8 mouse cellular contexts compared by ENCODE assay signal in genomic region chr11:69603516-69603915, GRCm38 (mm10). TPM values are rescaled to one million over a fixed set of nuclear protein-coding genes. Genes with fewer than 3 reads are reported as not detected.
DNase-seq lines count a peak whose midpoint lies in the region; ATAC-seq and TF ChIP-seq lines count a peak whose summit lies in the region.
"Had no signal": no experiment of that assay in that cellular context is flagged by ENCODE, and none has a peak within 500 bp of the region (broad histone marks: within the 10 kb centered on the region; RNA-seq: fewer than 3 reads in every experiment).

No protein-coding gene starts in this region.

- no peak for DNase-seq in left cerebral cortex, adult 2 months (ENCODE audit: extremely low spot score in 1 of 2, low spot score in 2 of 2)
- no peak for DNase-seq in left cerebral cortex, postnatal 14 days (ENCODE audit: low spot score in 2 of 2)
- DNase-seq in heart, adult 9 months (ENCODE audit: low spot score in 2 of 2): peak; percentile 48 to 72
- no peak for DNase-seq in hindbrain, embryonic 14.5 days (ENCODE audit: low spot score)
- DNase-seq in yolk sac, embryonic 10.5 days (ENCODE audit: low spot score): no peak
- no peak for DNase-seq in cerebellum, adult 9-11 months

- H3K4me1 ChIP-seq in hindbrain, embryonic 14.5 days (replicated peaks; ENCODE audit: control insufficient read depth, insufficient read depth, low read length): peaks cover 15% of the 10 kb centered on the region
- H3K4me1 ChIP-seq in midbrain, embryonic 15.5 days: peaks cover 39% of the 10 kb centered on the region

- peak overlapping the region; percentile 95; the same call in 1 of the 2 replicates for H3K27ac ChIP-seq in left cerebral cortex, adult 2 months
- no peak overlapping the region for H3K27ac ChIP-seq in hindbrain, embryonic 14.5 days
- H3K27ac ChIP-seq in midbrain, embryonic 15.5 days: no peak overlapping the region
- H3K27ac ChIP-seq: intestine, embryonic 15.5 days had no signal

- WGBS in hindbrain, embryonic 14.5 days: 88% methylated on average over 8 of the region's 8 CpGs
- 85% methylated on average over 8 of the region's 8 CpGs for WGBS in midbrain, embryonic 15.5 days

- ATAC-seq in hindbrain, embryonic 14.5 days (ENCODE audit: low FRiP score): no peak
- ATAC-seq in midbrain, embryonic 15.5 days (replicated peaks): no peak
- ATAC-seq: intestine, embryonic 15.5 days had no signal

- no peaks in the 10 kb centered on the region for H3K9me3 ChIP-seq in hindbrain, embryonic 14.5 days (ENCODE audit: control insufficient read depth, low read length)
- H3K9me3 ChIP-seq in midbrain, embryonic 15.5 days: no peaks in the 10 kb centered on the region
- H3K9me3 ChIP-seq: intestine, embryonic 15.5 days had no signal

- H3K36me3 ChIP-seq in hindbrain, embryonic 14.5 days (replicated peaks; ENCODE audit: control insufficient read depth, insufficient read depth): peaks cover 18% of the 10 kb centered on the region; the same call in 1 of the 2 replicates
- H3K36me3 ChIP-seq in midbrain, embryonic 15.5 days (replicated peaks): peaks cover 10% of the 10 kb centered on the region; the same call in 1 of the 2 replicates
- H3K36me3 ChIP-seq: intestine, embryonic 15.5 days had no signal

- peak overlapping the region; percentile 67 for H3K4me3 ChIP-seq in left cerebral cortex, adult 2 months
- H3K4me3 ChIP-seq in hindbrain, embryonic 14.5 days (replicated peaks; ENCODE audit: low read length): peak overlapping the region; percentile 75; the same call in 1 of the 2 replicates
- peak overlapping the region; percentile 79; the same call in 1 of the 2 replicates for H3K4me3 ChIP-seq in midbrain, embryonic 15.5 days

- TF ChIP-seq CTCF in left cerebral cortex, adult 2 months (IDR thresholded peaks at IDR 0.05): no peak

- peak overlapping the region; percentile 99 for H3K4me2 ChIP-seq in hindbrain, embryonic 14.5 days (replicated peaks)
- H3K4me2 ChIP-seq in midbrain, embryonic 15.5 days: peak overlapping the region; percentile 90

- no peaks in the 10 kb centered on the region for H3K27me3 ChIP-seq in hindbrain, embryonic 14.5 days (ENCODE audit: control insufficient read depth, insufficient read depth, low read length)
- H3K27me3 ChIP-seq in midbrain, embryonic 15.5 days (replicated peaks): no peaks in the 10 kb centered on the region

- intact Hi-C loops in left cerebral cortex, adult 2 months (cut with DNase I): no loop called here
- intact Hi-C loops in left cerebral cortex, postnatal 14 days (cut with DNase I): no loop called here

- H3K9ac ChIP-seq in hindbrain, embryonic 14.5 days: no peak overlapping the region
- H3K9ac ChIP-seq in midbrain, embryonic 15.5 days: no peak overlapping the region
- H3K9ac ChIP-seq: intestine, embryonic 15.5 days had no signal

RNA-seq across cellular contexts. Expression of gene Atp1b2, which starts 2.2 kb away (rescaled TPM):
- total RNA-seq in left cerebral cortex, adult 2 months (2021): 100 to 1,000 TPM; 411 to 429 TPM
- 100 to 1,000 TPM; 451 to 452 TPM for total RNA-seq in left cerebral cortex, postnatal 14 days (2021)
- 72.1 and 94.2 TPM in 2 replicates for polyA plus RNA-seq in hindbrain, embryonic 14.5 days (2014; fragmentation: Nextera tagmentation; extraction: Ambion mirVana)
- polyA plus RNA-seq in midbrain, embryonic 15.5 days (2015; fragmentation: Nextera tagmentation; extraction: Ambion mirVana): 60.0 and 60.9 TPM in 2 replicates

RNA-seq across cellular contexts. Expression of gene Shbg, which starts 14.2 kb away (rescaled TPM):
- total RNA-seq in left cerebral cortex, adult 2 months (2021): not detected
- not detected for total RNA-seq in left cerebral cortex, postnatal 14 days (2021)
- not detected in 2 replicates for polyA plus RNA-seq in hindbrain, embryonic 14.5 days (2014; fragmentation: Nextera tagmentation; extraction: Ambion mirVana)
- not detected in 2 replicates for polyA plus RNA-seq in midbrain, embryonic 15.5 days (2015; fragmentation: Nextera tagmentation; extraction: Ambion mirVana)

RNA-seq across cellular contexts. Expression of gene Sat2, which starts 18.3 kb away (rescaled TPM):
- total RNA-seq in left cerebral cortex, adult 2 months (2021): 10 to 100 TPM in 1 of 2 experiments, 1 to 10 TPM in 1; 9.9 to 13.7 TPM
- total RNA-seq in left cerebral cortex, postnatal 14 days (2021): 10 to 100 TPM in 1 of 2 experiments, 1 to 10 TPM in 1; 9.9 to 10.2 TPM
- polyA plus RNA-seq in hindbrain, embryonic 14.5 days (2014; fragmentation: Nextera tagmentation; extraction: Ambion mirVana): 16.9 and 24.5 TPM in 2 replicates
- 23.5 and 24.9 TPM in 2 replicates for polyA plus RNA-seq in midbrain, embryonic 15.5 days (2015; fragmentation: Nextera tagmentation; extraction: Ambion mirVana)

RNA-seq across cellular contexts. Expression of gene Trp53, which starts 23.4 kb away (rescaled TPM):
- total RNA-seq in left cerebral cortex, adult 2 months (2021): 10 to 100 TPM; 23.7 TPM
- total RNA-seq in left cerebral cortex, postnatal 14 days (2021): 10 to 100 TPM; 21.2 to 21.9 TPM
- 55.7 TPM in 2 replicates for polyA plus RNA-seq in hindbrain, embryonic 14.5 days (2014; fragmentation: Nextera tagmentation; extraction: Ambion mirVana)
- 60.4 and 70.1 TPM in 2 replicates for polyA plus RNA-seq in midbrain, embryonic 15.5 days (2015; fragmentation: Nextera tagmentation; extraction: Ambion mirVana)

RNA-seq across cellular contexts. Expression of gene Wrap53, which starts 23.5 kb away (rescaled TPM):
- 10 to 100 TPM in 1 of 2 experiments, 1 to 10 TPM in 1; 7.6 to 10.5 TPM for total RNA-seq in left cerebral cortex, adult 2 months (2021)
- 1 to 10 TPM; 6.9 to 8.3 TPM for total RNA-seq in left cerebral cortex, postnatal 14 days (2021)
- 15.6 and 16.8 TPM in 2 replicates for polyA plus RNA-seq in hindbrain, embryonic 14.5 days (2014; fragmentation: Nextera tagmentation; extraction: Ambion mirVana)
- 21.4 and 23.2 TPM in 2 replicates for polyA plus RNA-seq in midbrain, embryonic 15.5 days (2015; fragmentation: Nextera tagmentation; extraction: Ambion mirVana)

Comparison
In these comparisons a context has a peak if more than half of its experiments do, and no peak if none do; other contexts are left out.
1. DNase-seq: peak in heart, adult 9 months (2 of 2); none in left cerebral cortex, adult 2 months (0 of 2), left cerebral cortex, postnatal 14 days (0 of 2), hindbrain, embryonic 14.5 days (single experiment), yolk sac, embryonic 10.5 days (single experiment) and cerebellum, adult 9-11 months (single experiment).
2. Peak in every context shown above with its lines, with median percentiles within 50 percentile points of each other: H3K4me3 ChIP-seq.